Mouse (Mus musculus): ENCODE measurements around the gene Mtch1. TPM values are rescaled to one million over a fixed set of nuclear protein-coding genes. Genes with fewer than 3 reads are reported as not detected.

Gene Mtch1
- polyA plus RNA-seq, 1 experiment, result 586 TPM

GRCm38 (mm10) chr17:29385746-29386145 lies 38.0 kb upstream of the Mtch1 start:
- no peak overlapping the region for H3K4me3 ChIP-seq (ENCODE audit: insufficient read depth, low read length)
- H3K4me1 ChIP-seq (ENCODE audit: control insufficient read depth, insufficient read depth, low read length), result no peaks in the 10 kb centered on the region
- H3K27ac ChIP-seq (ENCODE audit: insufficient read depth, low read length), result no peak overlapping the region
- TF ChIP-seq CTCF (IDR thresholded peaks at IDR 0.05; ENCODE audit: extremely low read depth, insufficient read depth, low read length) (no peak), POLR2A (IDR thresholded peaks at IDR 0.05; ENCODE audit: extremely low read depth, insufficient read depth, low read length) (no peak)

GRCm38 (mm10) chr17:29384850-29385438 lies 37.2 kb upstream of the Mtch1 start:
- Histone ChIP-seq H3K4me1 (ENCODE audit: control insufficient read depth, insufficient read depth, low read length) (no peaks in the 10 kb centered on the region), H3K27ac (ENCODE audit: insufficient read depth, low read length) (no peak overlapping the region), H3K4me3 (ENCODE audit: insufficient read depth, low read length) (no peak overlapping the region)
- no peak for TF ChIP-seq CTCF (IDR thresholded peaks at IDR 0.05; ENCODE audit: extremely low read depth, insufficient read depth, low read length)
- no peak for TF ChIP-seq POLR2A (IDR thresholded peaks at IDR 0.05; ENCODE audit: extremely low read depth, insufficient read depth, low read length)

- TF ChIP-seq CTCF (IDR thresholded peaks at IDR 0.05; ENCODE audit: extremely low read depth, insufficient read depth, low read length) (no peak), POLR2A (IDR thresholded peaks at IDR 0.05; ENCODE audit: extremely low read depth, insufficient read depth, low read length) (no peak)
- Histone ChIP-seq H3K27ac (ENCODE audit: insufficient read depth, low read length) (no peak overlapping the region), H3K4me1 (ENCODE audit: control insufficient read depth, insufficient read depth, low read length) (no peaks in the 10 kb centered on the region), H3K4me3 (ENCODE audit: insufficient read depth, low read length) (no peak overlapping the region)
These were observed 36.2 kb upstream of the Mtch1 start for GRCm38 (mm10) chr17:29383923-29384322.

GRCm38 (mm10) chr17:29382417-29382816 lies 34.7 kb upstream of the Mtch1 start:
- Histone ChIP-seq H3K4me3 (ENCODE audit: insufficient read depth, low read length) (no peak overlapping the region), H3K27ac (ENCODE audit: insufficient read depth, low read length) (no peak overlapping the region), H3K4me1 (ENCODE audit: control insufficient read depth, insufficient read depth, low read length) (no peaks in the 10 kb centered on the region)
- TF ChIP-seq POLR2A (IDR thresholded peaks at IDR 0.05; ENCODE audit: extremely low read depth, insufficient read depth, low read length), result no peak
- TF ChIP-seq CTCF (IDR thresholded peaks at IDR 0.05; ENCODE audit: extremely low read depth, insufficient read depth, low read length), result no peak

- no peaks in the 10 kb centered on the region for H3K4me1 ChIP-seq (ENCODE audit: control insufficient read depth, insufficient read depth, low read length)
- TF ChIP-seq CTCF (IDR thresholded peaks at IDR 0.05; ENCODE audit: extremely low read depth, insufficient read depth, low read length) (peak; percentile 66), POLR2A (IDR thresholded peaks at IDR 0.05; ENCODE audit: extremely low read depth, insufficient read depth, low read length) (no peak)
- H3K4me3 ChIP-seq (ENCODE audit: insufficient read depth, low read length), result no peak overlapping the region
- H3K27ac ChIP-seq (ENCODE audit: insufficient read depth, low read length), result no peak overlapping the region
These were observed 33.7 kb upstream of the Mtch1 start for GRCm38 (mm10) chr17:29381472-29381871.

- no peak overlapping the region for H3K4me3 ChIP-seq (ENCODE audit: insufficient read depth, low read length)
- no peak for TF ChIP-seq POLR2A (IDR thresholded peaks at IDR 0.05; ENCODE audit: extremely low read depth, insufficient read depth, low read length)
- TF ChIP-seq CTCF (IDR thresholded peaks at IDR 0.05; ENCODE audit: extremely low read depth, insufficient read depth, low read length), result no peak
- no peaks in the 10 kb centered on the region for H3K4me1 ChIP-seq (ENCODE audit: control insufficient read depth, insufficient read depth, low read length)
- H3K27ac ChIP-seq (ENCODE audit: insufficient read depth, low read length), result no peak overlapping the region
These were observed 32.5 kb upstream of the Mtch1 start for GRCm38 (mm10) chr17:29380241-29380640.

- H3K4me3 ChIP-seq (ENCODE audit: insufficient read depth, low read length), result no peak overlapping the region
- no peak overlapping the region for H3K27ac ChIP-seq (ENCODE audit: insufficient read depth, low read length)
- TF ChIP-seq CTCF (IDR thresholded peaks at IDR 0.05; ENCODE audit: extremely low read depth, insufficient read depth, low read length), result no peak
- TF ChIP-seq POLR2A (IDR thresholded peaks at IDR 0.05; ENCODE audit: extremely low read depth, insufficient read depth, low read length), result no peak
- H3K4me1 ChIP-seq (ENCODE audit: control insufficient read depth, insufficient read depth, low read length), result no peaks in the 10 kb centered on the region
These were observed 30.3 kb upstream of the Mtch1 start for GRCm38 (mm10) chr17:29378056-29378455.

GRCm38 (mm10) chr17:29375871-29376270 lies 28.1 kb upstream of the Mtch1 start:
- no peak overlapping the region for H3K27ac ChIP-seq (ENCODE audit: insufficient read depth, low read length)
- TF ChIP-seq POLR2A (IDR thresholded peaks at IDR 0.05; ENCODE audit: extremely low read depth, insufficient read depth, low read length) (no peak), CTCF (IDR thresholded peaks at IDR 0.05; ENCODE audit: extremely low read depth, insufficient read depth, low read length) (no peak)
- H3K4me3 ChIP-seq (ENCODE audit: insufficient read depth, low read length), result no peak overlapping the region
- H3K4me1 ChIP-seq (ENCODE audit: control insufficient read depth, insufficient read depth, low read length), result no peaks in the 10 kb centered on the region

GRCm38 (mm10) chr17:29370984-29371723 lies 23.4 kb upstream of the Mtch1 start:
- Histone ChIP-seq H3K27ac (ENCODE audit: insufficient read depth, low read length) (no peak overlapping the region), H3K4me3 (ENCODE audit: insufficient read depth, low read length) (no peak overlapping the region), H3K4me1 (ENCODE audit: control insufficient read depth, insufficient read depth, low read length) (no peaks in the 10 kb centered on the region)
- TF ChIP-seq POLR2A (IDR thresholded peaks at IDR 0.05; ENCODE audit: extremely low read depth, insufficient read depth, low read length) (no peak), CTCF (IDR thresholded peaks at IDR 0.05; ENCODE audit: extremely low read depth, insufficient read depth, low read length) (peak; percentile 100)

- H3K4me1 ChIP-seq (ENCODE audit: control insufficient read depth, insufficient read depth, low read length), result no peaks in the 10 kb centered on the region
- no peak overlapping the region for H3K4me3 ChIP-seq (ENCODE audit: insufficient read depth, low read length)
- no peak for TF ChIP-seq POLR2A (IDR thresholded peaks at IDR 0.05; ENCODE audit: extremely low read depth, insufficient read depth, low read length)
- no peak for TF ChIP-seq CTCF (IDR thresholded peaks at IDR 0.05; ENCODE audit: extremely low read depth, insufficient read depth, low read length)
- no peak overlapping the region for H3K27ac ChIP-seq (ENCODE audit: insufficient read depth, low read length)
These were observed 21.0 kb upstream of the Mtch1 start for GRCm38 (mm10) chr17:29368726-29369125.

Measured in cortical plate, adult 2 months (tissue).